In genomic region chr2:6721460-6722401, GRCm38 (mm10) we compare ENCODE assay signal across 8 mouse cellular contexts.
DNase-seq lines count a peak whose midpoint lies in the region; ATAC-seq and TF ChIP-seq lines count a peak whose summit lies in the region.

No protein-coding gene starts in this region.

- peak overlapping the region; percentile 44 for H3K4me3 ChIP-seq in kidney, embryonic 16.5 days (ENCODE audit: low read length)
- H3K4me3 ChIP-seq in liver, postnatal 0 days (ENCODE audit: low read depth, low read length) = peak overlapping the region; percentile 64
- H3K4me3 ChIP-seq in neural tube, embryonic 12.5 days = peak overlapping the region; percentile 39

- peak overlapping the region; percentile 75 for H3K4me2 ChIP-seq in kidney, embryonic 16.5 days (replicated peaks; ENCODE audit: low read depth, low read length)
- H3K4me2 ChIP-seq in liver, postnatal 0 days (ENCODE audit: low read depth, low read length) = peak overlapping the region; percentile 79
- peak overlapping the region; percentile 71 for H3K4me2 ChIP-seq in neural tube, embryonic 12.5 days (replicated peaks)

- peak; percentile 59; the same call in 1 of the 2 replicates for ATAC-seq in kidney, embryonic 16.5 days (ENCODE audit: low FRiP score, low TSS enrichment)
- ATAC-seq in liver, postnatal 0 days = peak; percentile 22
- peak; percentile 88 for ATAC-seq in neural tube, embryonic 12.5 days (ENCODE audit: low FRiP score, low read depth)

- TF ChIP-seq EP300 in liver, postnatal 0 days (IDR thresholded peaks at IDR 0.05; ENCODE audit: low read depth) = no peak

- H3K9me3 ChIP-seq in kidney, embryonic 16.5 days (ENCODE audit: low read length) = no peaks in the 10 kb centered on the region
- H3K9me3 ChIP-seq in liver, postnatal 0 days (ENCODE audit: low read length) = no peaks in the 10 kb centered on the region
- H3K9me3 ChIP-seq in neural tube, embryonic 12.5 days = no peaks in the 10 kb centered on the region

- 4% methylated on average over 17 of the region's 17 CpGs for WGBS in kidney, embryonic 16.5 days
- WGBS in liver, postnatal 0 days (ENCODE audit: insufficient replicate concordance) = 12% methylated on average over 17 of the region's 17 CpGs
- WGBS in neural tube, embryonic 12.5 days = 2% methylated on average over 17 of the region's 17 CpGs

- intact Hi-C loops in gastrocnemius, postnatal 14 days (cut with DNase I; ENCODE audit: low total_unique reads) = no loop called here

- peak overlapping the region; percentile 42 for H3K9ac ChIP-seq in kidney, embryonic 16.5 days (replicated peaks; ENCODE audit: low read length)
- peak overlapping the region; percentile 71 for H3K9ac ChIP-seq in liver, postnatal 0 days (replicated peaks)
- H3K9ac ChIP-seq in neural tube, embryonic 12.5 days = peak overlapping the region; percentile 38

- no peaks in the 10 kb centered on the region for H3K36me3 ChIP-seq in kidney, embryonic 16.5 days (ENCODE audit: insufficient read depth, low read length)
- H3K36me3 ChIP-seq in liver, postnatal 0 days (replicated peaks; ENCODE audit: insufficient read depth, low read length) = no peaks in the 10 kb centered on the region
- no peaks in the 10 kb centered on the region for H3K36me3 ChIP-seq in neural tube, embryonic 12.5 days

- H3K4me1 ChIP-seq in kidney, embryonic 16.5 days (ENCODE audit: insufficient read depth, low read length) = peaks cover 18% of the 10 kb centered on the region
- peaks cover 11% of the 10 kb centered on the region for H3K4me1 ChIP-seq in liver, postnatal 0 days (ENCODE audit: insufficient read depth)
- peaks cover 16% of the 10 kb centered on the region for H3K4me1 ChIP-seq in neural tube, embryonic 12.5 days

- DNase-seq in layer of hippocampus, adult 11-12 months (ENCODE audit: low spot score) = peak; percentile 59
- DNase-seq in layer of hippocampus, postnatal 25 days (ENCODE audit: extremely low spot score in 1 of 2, low spot score in 1 of 2) = no peak
- peak; percentile 45 for DNase-seq in cerebellum, postnatal 25 days
- peak; percentile 11 for DNase-seq in gastrocnemius, postnatal 14 days
- peak; percentile 41 for DNase-seq in liver, postnatal 0 days
- DNase-seq in urinary bladder, postnatal 36 days (ENCODE audit: low spot score in 2 of 2) = no peak

- no peaks in the 10 kb centered on the region for H3K27me3 ChIP-seq in kidney, embryonic 16.5 days (ENCODE audit: insufficient read depth, low read length)
- H3K27me3 ChIP-seq in liver, postnatal 0 days (ENCODE audit: insufficient read depth, low read length) = no peaks in the 10 kb centered on the region
- H3K27me3 ChIP-seq in neural tube, embryonic 12.5 days (replicated peaks) = no peaks in the 10 kb centered on the region

- no peak overlapping the region for H3K27ac ChIP-seq in kidney, embryonic 16.5 days (ENCODE audit: low read length)
- peak overlapping the region; percentile 80 for H3K27ac ChIP-seq in liver, postnatal 0 days (ENCODE audit: low read depth)
- H3K27ac ChIP-seq in neural tube, embryonic 12.5 days = peak overlapping the region; percentile 13

- TF ChIP-seq CTCF in liver, postnatal 0 days (IDR thresholded peaks at IDR 0.05; ENCODE audit: low read depth) = no peak

Comparison
In these comparisons a context has a peak if more than half of its experiments do, and no peak if none do; other contexts are left out.
1. DNase-seq: peak in layer of hippocampus, adult 11-12 months (single experiment), cerebellum, postnatal 25 days (2 of 2), gastrocnemius, postnatal 14 days (single experiment) and liver, postnatal 0 days (single experiment); none in layer of hippocampus, postnatal 25 days (0 of 2) and urinary bladder, postnatal 36 days (0 of 2).
2. ATAC-seq: peak in every context shown above with its lines; median percentile 88 in neural tube, embryonic 12.5 days; 59 in kidney, embryonic 16.5 days; 22 in liver, postnatal 0 days.
3. Peak in every context shown above with its lines, with median percentiles within 50 percentile points of each other: H3K4me2 ChIP-seq, H3K4me3 ChIP-seq and H3K9ac ChIP-seq.